Mouse (Mus musculus) ES-Bruce4 (cell line): ENCODE measurements around the gene Il17rc. TPM values are rescaled to one million over a fixed set of nuclear protein-coding genes. Genes with fewer than 3 reads are reported as not detected.

Source experiments
- H3K27ac ChIP-seq: 2 replicates; pipeline ENCODE4 v1.5.1; 2012; ENCODE audit warnings: low read length, inconsistent platforms; ENCODE audit not compliant: insufficient read depth
- H3K27me3 ChIP-seq: 2 replicates; pipeline ENCODE4 v1.6.1; 2012; ENCODE audit warnings: mild to moderate bottlenecking, low read length, inconsistent platforms; ENCODE audit not compliant: control insufficient read depth, poor library complexity, insufficient read depth, severe bottlenecking
- H3K36me3 ChIP-seq: 2 replicates; pipeline ENCODE4 v1.6.1; 2012; ENCODE audit warnings: inconsistent platforms, mild to moderate bottlenecking, low read length, moderate library complexity; ENCODE audit not compliant: control insufficient read depth, poor library complexity, insufficient read depth, severe bottlenecking
- H3K4me1 ChIP-seq: one replicate; pipeline ENCODE4 v1.8.1; 2011; ENCODE audit warnings: low read length; ENCODE audit not compliant: control insufficient read depth, insufficient read depth
- H3K4me3 ChIP-seq: 2 replicates; pipeline ENCODE4 v1.5.1; 2011; ENCODE audit warnings: low read depth, mild to moderate bottlenecking, low read length
- H3K9ac ChIP-seq: 2 replicates; pipeline ENCODE4 v1.6.1; 2012; ENCODE audit warnings: low read depth, mild to moderate bottlenecking, inconsistent platforms; ENCODE audit not compliant: poor library complexity, severe bottlenecking
- H3K9me3 ChIP-seq: replicated peaks from 2 replicates; pipeline ENCODE4 v1.6.1; 2012; ENCODE audit warnings: mild to moderate bottlenecking, low read length, inconsistent platforms; ENCODE audit not compliant: control insufficient read depth, poor library complexity, insufficient read depth, severe bottlenecking
- CTCF ChIP-seq: IDR thresholded peaks from one replicate; pipeline ENCODE4 v1.8.1; 2011; ENCODE audit warnings: low read depth, low read length
- EP300 ChIP-seq: IDR thresholded peaks from 2 replicates; pipeline ENCODE4 v1.6.1; 2011; ENCODE audit warnings: low read depth, low read length; ENCODE audit not compliant: insufficient read depth
- POLR2A ChIP-seq: IDR thresholded peaks from one replicate; pipeline ENCODE4 v1.8.1; 2011; ENCODE audit warnings: low read length; ENCODE audit not compliant: insufficient read depth
- polyA plus RNA-seq: library from polyadenylated mRNA; stranded (reverse); fragments of >200 nt; gene quantifications from 2 replicates; pipeline ENCODE4 v1.2.4, GENCODE M21; 2011; ENCODE audit warnings: low read depth; ENCODE audit not compliant: missing spikeins, insufficient read depth, insufficient read length

The Il17rc gene
- polyA plus RNA-seq, 1 experiment, result 3.3 TPM

GRCm38 (mm10) chr6:113517434-113518080 lies 46.3 kb downstream of the Il17rc start:
- Histone ChIP-seq H3K4me3 (no peak overlapping the region), H3K27me3 (no peaks in the 10 kb centered on the region), H3K9me3 (no peaks in the 10 kb centered on the region), H3K4me1 (no peaks in the 10 kb centered on the region), H3K9ac (no peak overlapping the region), H3K27ac (no peak overlapping the region), H3K36me3 (peaks cover 52% of the 10 kb centered on the region)
- TF ChIP-seq POLR2A (no peak), CTCF (no peak), EP300 (no peak)

GRCm38 (mm10) chr6:113522310-113522709 lies 51.1 kb downstream of the Il17rc start:
- Histone ChIP-seq H3K4me3 (no peak overlapping the region), H3K4me1 (no peaks in the 10 kb centered on the region), H3K9ac (no peak overlapping the region), H3K9me3 (no peaks in the 10 kb centered on the region), H3K27ac (no peak overlapping the region), H3K27me3 (no peaks in the 10 kb centered on the region), H3K36me3 (peaks cover 35% of the 10 kb centered on the region)
- no peak for TF ChIP-seq CTCF
- TF ChIP-seq EP300, result no peak
- TF ChIP-seq POLR2A, result no peak

GRCm38 (mm10) chr6:113523420-113523819 lies 52.2 kb downstream of the Il17rc start:
- peaks cover 30% of the 10 kb centered on the region for H3K36me3 ChIP-seq
- TF ChIP-seq CTCF (no peak), POLR2A (no peak), EP300 (no peak)
- H3K27ac ChIP-seq, result no peak overlapping the region
- H3K4me3 ChIP-seq, result no peak overlapping the region
- H3K4me1 ChIP-seq, result no peaks in the 10 kb centered on the region
- H3K27me3 ChIP-seq, result no peaks in the 10 kb centered on the region
- no peaks in the 10 kb centered on the region for H3K9me3 ChIP-seq
- H3K9ac ChIP-seq, result no peak overlapping the region

- H3K36me3 ChIP-seq, result peaks cover 13% of the 10 kb centered on the region
- H3K27me3 ChIP-seq, result no peaks in the 10 kb centered on the region
- peak within 1 kb of the TSS; percentile 52 for H3K9ac ChIP-seq
- peak within 1 kb of the TSS; percentile 100 for H3K4me3 ChIP-seq
- H3K9me3 ChIP-seq, result no peaks in the 10 kb centered on the region
- no peak for TF ChIP-seq CTCF
- TF ChIP-seq POLR2A, result peak; percentile 49
- 0 out of 2 replicates have a peak, but pooled peaks have one; percentile 28 for TF ChIP-seq EP300
- no peak within 1 kb of the TSS for H3K27ac ChIP-seq
- no peaks in the 10 kb centered on the region for H3K4me1 ChIP-seq
Measured at GRCm38 (mm10) chr6:113530932-113531839, 60.0 kb downstream of the Il17rc start, which contains the start of the genes Emc3 and Fancd2. Gene Emc3, minus strand, starts transcription at chr6:113531652. Gene Fancd2, plus strand, starts transcription at chr6:113531682.

GRCm38 (mm10) chr6:113531840-113532404 lies 60.7 kb downstream of the Il17rc start:
- H3K4me3 ChIP-seq, result peak overlapping the region; percentile 100
- H3K4me1 ChIP-seq, result no peaks in the 10 kb centered on the region
- H3K27ac ChIP-seq, result no peak overlapping the region
- no peaks in the 10 kb centered on the region for H3K9me3 ChIP-seq
- no peak for TF ChIP-seq POLR2A
- no peak for TF ChIP-seq EP300
- TF ChIP-seq CTCF, result no peak
- H3K9ac ChIP-seq, result peak overlapping the region; percentile 52
- H3K36me3 ChIP-seq, result peaks cover 18% of the 10 kb centered on the region
- no peaks in the 10 kb centered on the region for H3K27me3 ChIP-seq

Other genes with a start within 250 kb of the Il17rc start
- 58.8 and 62.4 TPM in 2 replicates for gene Mtmr14, start 233.6 kb upstream of the Il17rc start, polyA plus RNA-seq
- gene Cpne9, start 189.1 kb upstream of the Il17rc start, polyA plus RNA-seq, result 3.7 and 5.3 TPM in 2 replicates
- 26.7 and 27.0 TPM in 2 replicates for gene Brpf1, start 164.3 kb upstream of the Il17rc start, polyA plus RNA-seq
- 24.2 and 26.8 TPM in 2 replicates for gene Ogg1, start 144.5 kb upstream of the Il17rc start, polyA plus RNA-seq
- gene Camk1, start 127.4 kb upstream of the Il17rc start, polyA plus RNA-seq, result 7.6 and 7.7 TPM in 2 replicates
- 41.0 and 41.4 TPM in 2 replicates for gene Tada3, start 93.5 kb upstream of the Il17rc start, polyA plus RNA-seq
- gene Arpc4, start 93.3 kb upstream of the Il17rc start, polyA plus RNA-seq, result 120 and 130 TPM in 2 replicates
- 2.9 and 3.8 TPM in 2 replicates for gene Ttll3, start 82.2 kb upstream of the Il17rc start, polyA plus RNA-seq
- 13.8 and 32.6 TPM in 2 replicates for gene Rpusd3, start 52.1 kb upstream of the Il17rc start, polyA plus RNA-seq
- gene Cidec, start 35.7 kb upstream of the Il17rc start, polyA plus RNA-seq, result not detected in 2 replicates
- 30.0 and 34.3 TPM in 2 replicates for gene Jagn1, start 28.9 kb upstream of the Il17rc start, polyA plus RNA-seq
- gene Il17re, start 12.9 kb upstream of the Il17rc start, polyA plus RNA-seq, result 3.1 and 4.9 TPM in 2 replicates
- gene Creld1, start 11.9 kb downstream of the Il17rc start, polyA plus RNA-seq, result 23.2 and 30.7 TPM in 2 replicates
- 0.51 TPM in 1 of 2 replicates, not detected in the other for gene Prrt3, start 30.5 kb downstream of the Il17rc start, polyA plus RNA-seq
- gene Emc3, start 60.2 kb downstream of the Il17rc start, polyA plus RNA-seq, result 28.4 and 33.5 TPM in 2 replicates
- 76.2 and 85.4 TPM in 2 replicates for gene Fancd2, start 60.3 kb downstream of the Il17rc start, polyA plus RNA-seq
- gene Fancd2os, start 129.3 kb downstream of the Il17rc start, polyA plus RNA-seq, result not detected in 2 replicates
- gene Brk1, start 133.3 kb downstream of the Il17rc start, polyA plus RNA-seq, result 96.3 and 105 TPM in 2 replicates
- 12.9 and 22.0 TPM in 2 replicates for gene Vhl, start 152.5 kb downstream of the Il17rc start, polyA plus RNA-seq
- 6.6 and 10.1 TPM in 2 replicates for gene Irak2, start 167.0 kb downstream of the Il17rc start, polyA plus RNA-seq
- gene Tatdn2, start 225.6 kb downstream of the Il17rc start, polyA plus RNA-seq, result 39.7 and 42.2 TPM in 2 replicates
- 2.0 TPM in 1 of 2 replicates, not detected in the other for gene Ghrl, start 248.5 kb downstream of the Il17rc start, polyA plus RNA-seq